Mouse (Mus musculus): ENCODE results near the gene Bves. TPM values are rescaled to one million over a fixed set of nuclear protein-coding genes. Genes with fewer than 3 reads are reported as not detected.
"Not testable (repeated sequence)": the region's sequence is repeated elsewhere in the genome, so short reads cannot be mapped to it uniquely, and the experiment has no call there.

Bves gene
- not detected in 2 replicates for polyA plus RNA-seq (2012)

- Histone ChIP-seq H3K9me3 (ENCODE audit: control insufficient read depth, low read length) (no peaks in the 10 kb centered on the region), H3K4me3 (replicated peaks) (peak within 1 kb of the TSS; percentile 31), H3K36me3 (ENCODE audit: control insufficient read depth) (no peaks in the 10 kb centered on the region), H3K4me1 (ENCODE audit: control insufficient read depth) (no peaks in the 10 kb centered on the region), H3K27me3 (ENCODE audit: control insufficient read depth) (peaks cover 45% of the 10 kb centered on the region)
- TF ChIP-seq TAL1 (IDR thresholded peaks at IDR 0.05; ENCODE audit: low read length) (no peak), GATA1 (IDR thresholded peaks at IDR 0.05; ENCODE audit: low read length) (no peak)
Observed at GRCm38 (mm10) chr10:45335434-45336422, at the start of gene Bves. Gene Bves, plus strand, starts transcription at chr10:45335772.

- no peaks in the 10 kb centered on the region for H3K4me1 ChIP-seq (ENCODE audit: control insufficient read depth)
- H3K9me3 ChIP-seq (ENCODE audit: control insufficient read depth, low read length): no peaks in the 10 kb centered on the region
- H3K36me3 ChIP-seq (ENCODE audit: control insufficient read depth): no peaks in the 10 kb centered on the region
- no peak overlapping the region for H3K4me3 ChIP-seq (replicated peaks)
- no peak for TF ChIP-seq GATA1 (IDR thresholded peaks at IDR 0.05; ENCODE audit: low read length)
- TF ChIP-seq TAL1 (IDR thresholded peaks at IDR 0.05; ENCODE audit: low read length): no peak
- H3K27me3 ChIP-seq (ENCODE audit: control insufficient read depth): peaks cover 37% of the 10 kb centered on the region
Observed at GRCm38 (mm10) chr10:45288351-45288750, 47.2 kb upstream of the Bves start.

- Histone ChIP-seq H3K9me3 (ENCODE audit: control insufficient read depth, low read length) (no peaks in the 10 kb centered on the region), H3K4me1 (ENCODE audit: control insufficient read depth) (no peaks in the 10 kb centered on the region), H3K4me3 (replicated peaks) (no peak overlapping the region), H3K36me3 (ENCODE audit: control insufficient read depth) (no peaks in the 10 kb centered on the region), H3K27me3 (ENCODE audit: control insufficient read depth) (peaks cover 37% of the 10 kb centered on the region)
- TF ChIP-seq TAL1 (IDR thresholded peaks at IDR 0.05; ENCODE audit: low read length) (no peak), GATA1 (IDR thresholded peaks at IDR 0.05; ENCODE audit: low read length) (no peak)
Observed at GRCm38 (mm10) chr10:45289218-45290105, 46.1 kb upstream of the Bves start.

GRCm38 (mm10) chr10:45290618-45291017, 45.0 kb upstream of the Bves start:
- no peak for TF ChIP-seq GATA1 (IDR thresholded peaks at IDR 0.05; ENCODE audit: low read length)
- Histone ChIP-seq H3K9me3 (ENCODE audit: control insufficient read depth, low read length) (no peaks in the 10 kb centered on the region), H3K36me3 (ENCODE audit: control insufficient read depth) (no peaks in the 10 kb centered on the region), H3K4me1 (ENCODE audit: control insufficient read depth) (no peaks in the 10 kb centered on the region), H3K4me3 (replicated peaks) (no peak overlapping the region), H3K27me3 (ENCODE audit: control insufficient read depth) (peaks cover 37% of the 10 kb centered on the region)

- not testable (repeated sequence) for H3K9me3 ChIP-seq (ENCODE audit: control insufficient read depth, low read length); H3K4me3 ChIP-seq (replicated peaks); H3K4me1 ChIP-seq (ENCODE audit: control insufficient read depth); H3K36me3 ChIP-seq (ENCODE audit: control insufficient read depth)
- H3K27me3 ChIP-seq (ENCODE audit: control insufficient read depth): peaks cover 36% of the 10 kb centered on the region
Observed at GRCm38 (mm10) chr10:45292159-45292558, 43.4 kb upstream of the Bves start.

- H3K9me3 ChIP-seq (ENCODE audit: control insufficient read depth, low read length): no peaks in the 10 kb centered on the region
- peaks cover 14% of the 10 kb centered on the region for H3K27me3 ChIP-seq (ENCODE audit: control insufficient read depth)
- H3K4me1 ChIP-seq (ENCODE audit: control insufficient read depth): no peaks in the 10 kb centered on the region
- TF ChIP-seq GATA1 (IDR thresholded peaks at IDR 0.05; ENCODE audit: low read length): no peak
- no peak for TF ChIP-seq TAL1 (IDR thresholded peaks at IDR 0.05; ENCODE audit: low read length)
- H3K4me3 ChIP-seq (replicated peaks): no peak overlapping the region
- no peaks in the 10 kb centered on the region for H3K36me3 ChIP-seq (ENCODE audit: control insufficient read depth)
Observed at GRCm38 (mm10) chr10:45295093-45295492, 40.5 kb upstream of the Bves start.

GRCm38 (mm10) chr10:45298503-45298902, 37.1 kb upstream of the Bves start:
- Histone ChIP-seq H3K36me3 (ENCODE audit: control insufficient read depth) (no peaks in the 10 kb centered on the region), H3K9me3 (ENCODE audit: control insufficient read depth, low read length) (no peaks in the 10 kb centered on the region), H3K4me3 (replicated peaks) (no peak overlapping the region), H3K27me3 (ENCODE audit: control insufficient read depth) (no peaks in the 10 kb centered on the region), H3K4me1 (ENCODE audit: control insufficient read depth) (no peaks in the 10 kb centered on the region)
- TF ChIP-seq GATA1 (IDR thresholded peaks at IDR 0.05; ENCODE audit: low read length): no peak
- TF ChIP-seq TAL1 (IDR thresholded peaks at IDR 0.05; ENCODE audit: low read length): no peak

- no peaks in the 10 kb centered on the region for H3K36me3 ChIP-seq (ENCODE audit: control insufficient read depth)
- TF ChIP-seq TAL1 (IDR thresholded peaks at IDR 0.05; ENCODE audit: low read length) (no peak), GATA1 (IDR thresholded peaks at IDR 0.05; ENCODE audit: low read length) (no peak)
Observed at GRCm38 (mm10) chr10:45299509-45299908, 36.1 kb upstream of the Bves start.

More at GRCm38 (mm10) chr10:45299509-45299908, 36.1 kb upstream of the Bves start:
- H3K4me3 ChIP-seq (replicated peaks): no peak overlapping the region
- no peaks in the 10 kb centered on the region for H3K27me3 ChIP-seq (ENCODE audit: control insufficient read depth)
- no peaks in the 10 kb centered on the region for H3K9me3 ChIP-seq (ENCODE audit: control insufficient read depth, low read length)
- H3K4me1 ChIP-seq (ENCODE audit: control insufficient read depth): no peaks in the 10 kb centered on the region

All from erythroblast, embryonic 14.5 days (primary cell).